Mouse (Mus musculus): ENCODE results near the gene Ccr10. TPM values are rescaled to one million over a fixed set of nuclear protein-coding genes. Genes with fewer than 3 reads are reported as not detected.

Gene Ccr10
- polyA plus RNA-seq, 1 experiment from 2014 or later = 0.19 TPM

DNA sequence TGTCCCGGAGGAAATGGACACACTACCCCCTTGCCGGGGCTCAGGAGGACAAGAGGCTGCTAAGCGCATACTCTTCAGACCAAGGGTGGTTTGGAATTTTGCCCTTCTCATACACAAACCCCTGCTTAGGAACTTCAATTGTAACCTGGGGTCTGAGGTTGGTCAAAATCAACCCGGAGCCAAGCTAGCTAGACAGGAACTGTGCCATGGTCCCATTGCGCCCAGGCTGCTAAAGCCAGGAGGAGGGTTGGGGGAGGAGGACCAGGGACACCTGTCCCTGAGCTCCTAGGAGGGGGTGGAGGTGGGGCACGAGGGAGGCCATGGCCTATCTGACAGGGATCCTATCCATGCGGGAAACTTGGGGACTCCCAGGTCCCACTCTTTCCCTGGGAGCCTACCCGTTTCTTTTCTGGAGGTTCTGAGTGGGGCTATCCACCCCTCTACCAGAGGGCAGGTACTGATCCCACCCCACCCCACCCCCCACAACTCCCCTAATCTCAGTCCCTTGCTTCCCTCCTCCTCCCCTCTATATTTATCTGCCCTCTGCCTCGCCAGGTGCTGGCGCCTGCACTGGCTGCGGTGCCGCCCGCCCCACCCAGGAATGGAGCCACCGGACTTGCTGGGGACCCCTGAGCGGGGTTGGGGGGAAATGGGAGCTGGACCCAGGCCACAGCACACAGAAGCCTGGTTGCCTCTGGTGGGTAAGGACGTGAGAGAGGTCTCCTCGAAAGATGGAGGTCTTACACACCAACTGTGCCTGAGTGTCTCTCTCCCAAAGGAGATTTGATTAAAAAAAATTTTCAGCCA lies 5.7 kb downstream of the Ccr10 start:
- H3K9me3 ChIP-seq = no peaks in the 10 kb centered on the region
- H3K4me1 ChIP-seq = peaks cover 66% of the 10 kb centered on the region
- peaks cover 58% of the 10 kb centered on the region for H3K27me3 ChIP-seq (replicated peaks)
- ATAC-seq (ENCODE audit: extremely low read depth, insufficient number of reproducible peaks, low FRiP score, low TSS enrichment) = no peak
- H3K36me3 ChIP-seq = peaks cover 38% of the 10 kb centered on the region
- H3K9ac ChIP-seq = peak overlapping the region; percentile 89
- H3K4me3 ChIP-seq = peak overlapping the region; percentile 80
- peak overlapping the region; percentile 90; the same call in 1 of the 2 replicates for H3K27ac ChIP-seq (replicated peaks)
- 13% methylated on average over 17 of the region's 17 CpGs for WGBS
- peak overlapping the region; percentile 97 for H3K4me2 ChIP-seq

DNA sequence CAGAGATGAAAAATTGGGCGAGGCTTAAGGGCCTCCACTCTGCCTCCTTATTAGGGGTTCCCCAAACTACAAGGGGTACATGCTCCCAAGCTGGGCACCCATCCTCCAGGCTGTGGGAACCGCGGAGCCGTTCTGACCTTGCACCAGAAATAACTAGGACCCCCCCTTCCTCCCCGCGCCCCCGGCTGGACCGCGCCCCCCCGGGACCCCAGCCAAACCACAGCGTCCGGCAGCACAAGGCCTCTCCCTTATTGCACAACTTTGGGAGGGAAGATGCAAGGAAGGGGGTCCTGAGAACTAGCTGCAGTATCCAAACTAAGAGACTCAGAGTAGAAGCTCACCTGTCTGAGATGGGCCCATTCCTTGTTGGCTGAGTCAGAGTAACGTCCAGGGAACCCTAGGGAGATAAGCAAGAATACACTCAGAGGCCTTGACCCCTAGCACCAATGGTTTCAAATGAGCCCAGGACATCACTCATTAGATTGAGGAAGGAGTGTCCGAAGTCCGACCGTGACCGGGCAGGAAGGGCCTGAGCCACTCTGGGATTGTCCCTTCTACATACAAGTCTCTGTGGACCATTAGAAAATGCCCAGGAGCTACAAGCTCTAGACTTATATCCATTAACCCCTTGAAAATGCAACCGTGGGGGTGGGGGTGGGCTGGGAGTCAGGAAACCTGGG lies 6.8 kb downstream of the Ccr10 start:
- peaks cover 49% of the 10 kb centered on the region for H3K36me3 ChIP-seq
- peaks cover 63% of the 10 kb centered on the region for H3K4me1 ChIP-seq
- peaks cover 64% of the 10 kb centered on the region for H3K27me3 ChIP-seq (replicated peaks)
- no peak overlapping the region for H3K27ac ChIP-seq (replicated peaks)
- WGBS = 68% methylated on average over 18 of the region's 18 CpGs
- ATAC-seq (ENCODE audit: extremely low read depth, insufficient number of reproducible peaks, low FRiP score, low TSS enrichment) = no peak
- H3K4me2 ChIP-seq = peak overlapping the region; percentile 97
- H3K9ac ChIP-seq = no peak overlapping the region
- H3K4me3 ChIP-seq = peak overlapping the region; percentile 80
- no peaks in the 10 kb centered on the region for H3K9me3 ChIP-seq

DNA sequence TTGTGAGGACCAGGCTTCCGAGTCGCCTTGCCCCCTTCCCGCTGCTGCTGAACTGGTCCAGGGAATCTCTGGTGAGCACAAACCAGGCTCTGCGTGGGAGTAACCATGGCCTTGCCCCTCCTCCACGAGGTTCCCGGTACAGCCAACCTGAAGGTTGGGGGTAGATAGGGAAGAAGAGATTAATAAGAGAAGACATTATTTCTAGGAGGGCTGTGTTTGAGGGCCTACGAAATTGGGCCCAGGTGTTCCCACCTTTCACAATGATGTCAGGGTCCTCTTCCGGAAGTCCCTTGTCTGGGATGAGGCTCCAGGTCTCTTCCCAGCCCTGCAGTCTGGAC lies 7.3 kb downstream of the Ccr10 start:
- Histone ChIP-seq H3K4me2 (0 out of 2 replicates have a peak overlapping the region, but pooled peaks have one; percentile 97), H3K4me1 (peaks cover 58% of the 10 kb centered on the region), H3K9me3 (no peaks in the 10 kb centered on the region), H3K4me3 (no peak overlapping the region), H3K27me3 (replicated peaks) (peaks cover 69% of the 10 kb centered on the region), H3K27ac (replicated peaks) (no peak overlapping the region), H3K36me3 (peaks cover 54% of the 10 kb centered on the region), H3K9ac (no peak overlapping the region)
- 50% methylated on average over 8 of the region's 8 CpGs for WGBS
- ATAC-seq (ENCODE audit: extremely low read depth, insufficient number of reproducible peaks, low FRiP score, low TSS enrichment) = no peak

DNA sequence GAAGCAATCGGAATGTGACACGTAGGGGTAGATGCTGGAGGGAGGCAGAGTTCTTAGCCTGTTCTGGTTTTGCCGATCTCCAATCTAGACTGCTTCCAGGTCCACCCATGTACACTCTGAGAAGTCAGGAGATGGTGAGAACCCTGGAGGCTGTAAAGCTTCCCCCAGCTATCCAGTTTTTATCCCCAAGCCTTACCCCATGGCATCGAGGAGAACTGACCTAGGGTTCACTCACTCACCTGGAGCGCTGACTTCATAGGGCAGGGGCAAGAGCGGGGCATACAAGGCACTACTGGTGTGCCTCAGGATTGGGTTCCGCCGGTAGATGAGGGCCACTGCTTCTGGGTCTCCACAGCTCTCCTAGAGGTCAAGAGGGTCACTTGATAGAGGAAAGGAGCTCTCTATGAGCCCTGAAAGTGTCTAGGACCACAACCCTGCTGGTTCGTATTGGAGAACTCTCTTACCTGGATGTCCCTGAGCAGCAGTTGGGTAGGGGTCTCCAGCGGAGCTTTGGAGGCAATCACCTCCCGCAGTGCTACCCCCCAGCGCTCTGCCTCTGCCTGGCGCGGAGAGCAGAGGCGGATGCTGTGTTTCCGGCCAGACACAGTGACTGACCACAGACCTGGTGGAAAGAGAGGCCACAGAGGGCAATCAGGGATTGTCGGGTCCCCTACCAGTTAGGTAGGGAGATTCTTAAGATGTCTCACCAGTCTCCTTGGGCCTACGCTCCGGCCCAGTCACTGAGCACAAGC lies 7.9 kb downstream of the Ccr10 start:
- no peak overlapping the region for H3K4me2 ChIP-seq
- no peaks in the 10 kb centered on the region for H3K9me3 ChIP-seq
- no peak for ATAC-seq (ENCODE audit: extremely low read depth, insufficient number of reproducible peaks, low FRiP score, low TSS enrichment)
- peaks cover 54% of the 10 kb centered on the region for H3K4me1 ChIP-seq
- H3K27me3 ChIP-seq (replicated peaks) = peaks cover 74% of the 10 kb centered on the region
- no peak overlapping the region for H3K27ac ChIP-seq (replicated peaks)
- H3K36me3 ChIP-seq = peaks cover 59% of the 10 kb centered on the region
- H3K4me3 ChIP-seq = no peak overlapping the region
- H3K9ac ChIP-seq = no peak overlapping the region
- WGBS = 61% methylated on average over 19 of the region's 19 CpGs

DNA sequence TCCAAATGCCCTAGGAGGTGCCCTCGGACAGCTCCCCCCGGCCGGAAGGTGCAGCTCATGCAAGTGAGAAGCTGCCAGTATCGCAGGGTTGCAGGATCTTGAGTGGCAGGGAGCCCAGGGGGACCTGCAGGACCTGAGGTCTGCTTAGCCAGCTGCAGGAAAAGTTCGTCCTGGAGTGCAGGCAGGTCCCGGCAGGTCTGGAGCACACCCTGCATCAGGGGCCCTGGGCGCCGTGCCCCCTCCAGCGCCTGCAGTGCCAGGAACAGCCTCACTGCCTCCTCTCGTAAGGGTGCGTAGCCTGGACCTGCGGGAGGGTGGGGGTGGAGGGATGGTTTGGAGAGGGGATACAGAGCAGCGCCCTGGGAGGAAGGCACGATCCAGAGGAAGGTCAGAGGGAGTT lies 8.9 kb downstream of the Ccr10 start:
- H3K9ac ChIP-seq = no peak overlapping the region; the same call in 1 of the 2 replicates
- peaks cover 77% of the 10 kb centered on the region for H3K27me3 ChIP-seq (replicated peaks)
- H3K27ac ChIP-seq (replicated peaks) = no peak overlapping the region
- no peak for ATAC-seq (ENCODE audit: extremely low read depth, insufficient number of reproducible peaks, low FRiP score, low TSS enrichment)
- peaks cover 70% of the 10 kb centered on the region for H3K36me3 ChIP-seq
- no peak overlapping the region for H3K4me3 ChIP-seq
- H3K9me3 ChIP-seq = no peaks in the 10 kb centered on the region
- no peak overlapping the region for H3K4me2 ChIP-seq
- H3K4me1 ChIP-seq = peaks cover 47% of the 10 kb centered on the region
- WGBS = 72% methylated on average over 14 of the region's 14 CpGs

DNA sequence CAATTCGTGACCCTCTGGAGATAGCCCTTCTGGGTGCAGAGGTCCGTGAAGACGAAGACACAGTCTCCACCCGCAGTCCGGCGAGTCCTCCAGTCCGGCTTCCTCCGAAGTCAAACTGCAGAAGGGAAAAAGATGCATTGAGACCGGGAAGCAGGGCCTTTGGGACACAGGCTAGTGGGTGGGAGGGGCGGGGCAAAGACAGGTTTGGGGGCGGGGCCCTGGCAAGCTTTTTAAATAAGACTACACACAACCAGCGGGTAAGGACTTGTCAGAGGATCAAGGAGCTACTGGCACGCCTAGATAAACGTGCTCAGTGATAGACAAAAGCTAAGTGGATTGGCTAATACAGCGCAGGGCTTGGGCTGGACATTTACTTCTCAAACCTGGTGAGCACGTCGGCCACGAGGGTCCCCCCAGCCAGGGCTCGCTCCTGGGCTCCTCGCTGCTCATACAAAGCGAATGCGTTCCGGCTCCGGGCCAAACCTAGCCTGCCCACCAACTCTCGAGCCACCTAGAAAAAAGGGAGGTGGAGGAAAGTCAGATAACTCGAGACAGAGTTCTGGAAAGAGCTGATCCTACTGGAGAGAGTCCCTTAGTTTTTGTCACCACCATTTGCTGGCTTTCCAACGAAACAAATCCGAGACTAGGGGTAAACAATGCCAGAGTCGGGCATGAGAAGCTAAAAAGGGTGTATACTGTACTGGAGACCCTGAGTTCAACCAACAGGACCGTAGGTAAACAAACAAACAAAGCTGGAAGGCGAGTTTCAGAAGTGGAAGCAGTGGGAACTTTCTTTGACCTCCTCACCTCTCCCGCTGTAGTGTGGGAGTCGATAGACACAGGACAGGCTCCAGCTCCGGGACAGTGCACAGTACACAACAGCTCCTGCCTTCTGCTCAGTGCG lies 10.3 kb downstream of the Ccr10 start:
- peaks cover 77% of the 10 kb centered on the region for H3K27me3 ChIP-seq (replicated peaks)
- H3K4me2 ChIP-seq = peak overlapping the region; percentile 70
- no peaks in the 10 kb centered on the region for H3K9me3 ChIP-seq
- H3K27ac ChIP-seq (replicated peaks) = no peak overlapping the region
- ATAC-seq (ENCODE audit: extremely low read depth, insufficient number of reproducible peaks, low FRiP score, low TSS enrichment) = no peak
- 33% methylated on average over 35 of the region's 35 CpGs for WGBS
- peaks cover 72% of the 10 kb centered on the region for H3K36me3 ChIP-seq
- H3K9ac ChIP-seq = peak overlapping the region; percentile 70; the same call in 1 of the 2 replicates
- H3K4me1 ChIP-seq = peaks cover 39% of the 10 kb centered on the region
- H3K4me3 ChIP-seq = peak overlapping the region; percentile 42

DNA sequence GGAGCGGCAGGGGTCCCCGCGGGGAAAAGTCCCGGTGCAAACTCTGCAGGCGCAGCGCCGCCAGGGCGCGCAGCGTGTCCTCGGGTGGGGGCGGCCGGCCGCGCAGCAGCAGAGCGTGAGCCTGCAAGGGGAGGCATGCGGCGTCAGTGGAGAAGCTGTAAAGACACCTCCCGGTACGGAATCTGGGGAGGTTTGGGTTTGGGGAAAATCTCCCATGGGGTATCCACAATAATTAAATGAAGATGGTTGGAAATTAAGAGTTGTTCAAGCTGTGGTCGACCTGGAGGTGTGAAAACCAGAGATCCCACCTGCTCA lies 10.9 kb downstream of the Ccr10 start:
- Histone ChIP-seq H3K4me1 (peaks cover 33% of the 10 kb centered on the region), H3K36me3 (peaks cover 72% of the 10 kb centered on the region), H3K27ac (replicated peaks) (no peak overlapping the region), H3K27me3 (replicated peaks) (peaks cover 73% of the 10 kb centered on the region), H3K4me3 (peak overlapping the region; percentile 42), H3K4me2 (peak overlapping the region; percentile 70), H3K9ac (peak overlapping the region; percentile 70), H3K9me3 (no peaks in the 10 kb centered on the region)
- WGBS = 33% methylated on average over 21 of the region's 21 CpGs
- no peak for ATAC-seq (ENCODE audit: extremely low read depth, insufficient number of reproducible peaks, low FRiP score, low TSS enrichment)

DNA sequence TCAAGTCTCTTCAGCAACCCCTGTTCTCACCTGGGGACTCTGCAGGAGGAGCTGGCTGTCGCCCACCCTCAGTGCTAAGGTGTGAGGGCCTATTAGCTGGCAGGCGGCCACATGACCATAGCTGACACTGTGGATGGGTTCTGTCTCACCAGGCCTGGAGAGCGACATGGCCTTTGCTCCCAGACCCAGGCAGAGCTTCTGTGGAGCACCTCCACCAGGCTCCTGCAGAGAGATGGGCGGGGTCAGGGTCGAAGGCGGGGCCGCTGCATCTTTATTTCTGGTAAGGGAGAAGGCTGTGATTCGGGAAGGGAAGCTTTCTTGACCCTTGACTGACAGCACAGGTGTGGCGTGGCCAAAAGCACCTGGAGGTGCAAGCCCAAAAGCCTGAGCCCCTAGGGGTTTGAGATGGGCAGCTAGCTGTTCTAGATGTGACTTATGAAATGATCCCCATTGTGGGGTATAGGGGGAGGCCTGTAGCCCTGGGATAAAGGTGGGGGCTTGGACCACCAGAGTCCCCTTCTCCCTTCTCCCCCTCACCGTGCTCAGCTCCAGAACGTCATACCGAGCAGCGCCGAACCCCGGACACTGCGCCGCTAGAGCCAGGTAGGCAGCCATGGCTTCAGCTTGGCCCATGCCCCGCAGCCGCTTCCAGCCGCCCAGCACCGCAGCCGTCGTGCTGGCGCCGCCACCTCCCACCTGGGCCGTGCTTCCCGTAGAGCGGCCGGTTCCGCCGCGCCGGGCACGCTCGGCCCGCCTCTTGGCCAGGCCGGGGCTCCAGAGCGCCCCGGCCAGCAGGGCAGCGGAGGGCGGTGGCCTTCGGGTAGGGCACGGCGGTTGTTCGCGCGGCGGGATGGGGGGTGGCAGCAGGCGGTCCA lies 11.5 kb downstream of the Ccr10 start:
- Histone ChIP-seq H3K27me3 (replicated peaks) (peaks cover 67% of the 10 kb centered on the region), H3K27ac (replicated peaks) (no peak overlapping the region), H3K36me3 (peaks cover 72% of the 10 kb centered on the region), H3K4me2 (peak overlapping the region; percentile 70), H3K9ac (peak overlapping the region; percentile 70), H3K9me3 (no peaks in the 10 kb centered on the region), H3K4me1 (peaks cover 27% of the 10 kb centered on the region), H3K4me3 (peak overlapping the region; percentile 42)
- no peak; the same call in 1 of the 2 replicates for ATAC-seq (ENCODE audit: extremely low read depth, insufficient number of reproducible peaks, low FRiP score, low TSS enrichment)
- 28% methylated on average over 49 of the region's 49 CpGs for WGBS

DNA sequence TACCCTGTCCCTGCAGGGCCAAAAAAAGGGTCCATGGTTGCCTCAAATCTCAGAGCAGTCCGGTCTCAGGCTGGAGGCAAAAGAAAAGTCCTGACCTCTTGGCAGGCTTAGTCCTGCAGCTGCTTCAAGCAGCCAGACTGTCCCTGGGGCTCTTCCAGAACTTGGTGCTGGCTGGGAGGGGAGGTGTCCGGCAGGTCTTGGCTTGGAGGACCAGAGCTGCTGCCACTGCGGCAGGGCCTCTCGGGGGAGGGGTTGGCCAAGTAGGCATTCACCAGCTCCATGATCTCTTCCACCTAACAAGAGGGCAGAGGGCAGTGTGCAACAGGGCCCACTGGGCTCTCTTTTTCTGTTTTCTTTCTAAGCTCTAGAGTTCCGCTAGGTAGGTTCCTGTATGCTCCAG lies 12.5 kb downstream of the Ccr10 start:
- Histone ChIP-seq H3K4me3 (no peak overlapping the region), H3K27ac (replicated peaks) (no peak overlapping the region), H3K9ac (no peak overlapping the region), H3K36me3 (peaks cover 67% of the 10 kb centered on the region), H3K4me2 (no peak overlapping the region), H3K9me3 (no peaks in the 10 kb centered on the region), H3K27me3 (replicated peaks) (peaks cover 58% of the 10 kb centered on the region), H3K4me1 (peaks cover 17% of the 10 kb centered on the region)
- 62% methylated on average over 5 of the region's 5 CpGs for WGBS
- ATAC-seq (ENCODE audit: extremely low read depth, insufficient number of reproducible peaks, low FRiP score, low TSS enrichment) = no peak

DNA sequence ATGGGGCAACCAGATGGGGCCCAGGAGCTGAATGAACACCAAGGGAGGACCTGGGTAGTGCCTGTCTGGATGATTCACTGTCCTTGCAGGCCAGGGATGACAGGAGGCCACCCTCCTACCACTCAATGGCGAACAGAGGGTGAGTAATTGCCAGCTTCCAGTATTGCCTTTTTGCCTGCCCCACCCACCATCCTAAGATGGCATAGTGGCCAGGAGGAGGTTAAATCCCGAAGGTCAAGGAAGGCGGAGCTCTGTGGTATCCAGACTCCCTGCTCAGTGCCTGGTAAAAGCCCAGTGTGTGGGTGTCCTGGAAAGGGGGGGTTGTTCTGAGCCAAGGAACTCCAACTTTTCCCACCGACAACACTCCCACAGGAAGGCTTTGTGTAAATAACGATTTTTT lies 12.9 kb downstream of the Ccr10 start:
- H3K4me3 ChIP-seq = no peak overlapping the region
- no peak overlapping the region for H3K4me2 ChIP-seq
- peaks cover 15% of the 10 kb centered on the region for H3K4me1 ChIP-seq
- ATAC-seq (ENCODE audit: extremely low read depth, insufficient number of reproducible peaks, low FRiP score, low TSS enrichment) = no peak
- H3K9me3 ChIP-seq = no peaks in the 10 kb centered on the region
- no peak overlapping the region for H3K9ac ChIP-seq
- peaks cover 55% of the 10 kb centered on the region for H3K27me3 ChIP-seq (replicated peaks)
- peaks cover 62% of the 10 kb centered on the region for H3K36me3 ChIP-seq
- H3K27ac ChIP-seq (replicated peaks) = no peak overlapping the region
- 57% methylated on average over 5 of the region's 5 CpGs for WGBS
